Mouse (Mus musculus) erythroblast, embryonic 14.5 days (primary cell): ENCODE measurements at regions not wholly inside any gene's neighbourhood (a gene's known extent, or its start where the extent isn't known, plus 50 kb on each side); places are given as distances from the start of the nearest gene placed in this dataset.

Experiments
- GATA1 ChIP-seq: IDR thresholded peaks from 2 replicates; pipeline ENCODE4 v1.6.1; 2012; ENCODE audit warnings: low read length, inconsistent platforms, mixed read lengths
- TAL1 ChIP-seq: IDR thresholded peaks from 3 replicates; pipeline ENCODE4 v1.6.1; 2012; ENCODE audit warnings: low read length, inconsistent platforms, mixed read lengths

- TF ChIP-seq GATA1 = no peak
- no peak for TF ChIP-seq TAL1
Observed at GRCm38 (mm10) chr6:143378126-143378525, 211.1 kb downstream of the Etnk1 start.
